Mouse (Mus musculus) lung, embryonic 14.5 days (tissue): Measurements from ENCODE around the gene Fam50b. TPM values are rescaled to one million over a fixed set of nuclear protein-coding genes. Genes with fewer than 3 reads are reported as not detected.

Source experiments
- ATAC-seq: fragments of 200-750 bp; cut with Nextera tagmentation; 2 replicates; pipeline ENCODE4 v1.8.0; 2017; ENCODE audit warnings: mild to moderate bottlenecking, moderate TSS enrichment, moderate library complexity; ENCODE audit not compliant: insufficient read depth
- DNase-seq: peaks from one replicate; pipeline ENCODE4 v3.0.0-alpha.2; 2015
- H3K27ac ChIP-seq: fragments of 300-500 bp; sonication (generic); 2 replicates; pipeline ENCODE4 v1.5.1; 2014; ENCODE audit warnings: low read depth, mild to moderate bottlenecking, moderate library complexity
- H3K27me3 ChIP-seq: fragments of 300-500 bp; sonication (generic); 2 replicates; pipeline ENCODE4 v1.6.1; 2014; ENCODE audit warnings: low read length, control low read depth; ENCODE audit not compliant: insufficient read depth
- H3K36me3 ChIP-seq: fragments of 300-500 bp; sonication (generic); 2 replicates; pipeline ENCODE4 v1.6.1; 2014; ENCODE audit warnings: control low read depth; ENCODE audit not compliant: insufficient read depth
- H3K4me1 ChIP-seq: fragments of 300-500 bp; sonication (generic); 2 replicates; pipeline ENCODE4 v1.6.1; 2014; ENCODE audit warnings: antibody characterized with exemption, control low read depth; ENCODE audit not compliant: insufficient read depth
- H3K4me2 ChIP-seq: fragments of 300-500 bp; sonication (generic); 2 replicates; pipeline ENCODE4 v1.6.1; 2014; ENCODE audit warnings: mild to moderate bottlenecking
- H3K4me3 ChIP-seq: fragments of 300-500 bp; sonication (generic); 2 replicates; pipeline ENCODE4 v1.5.1; 2014; ENCODE audit warnings: low read depth, low read length
- H3K9ac ChIP-seq: fragments of 300-500 bp; sonication (generic); 2 replicates; pipeline ENCODE4 v1.6.1; 2014
- H3K9me3 ChIP-seq: fragments of 300-500 bp; sonication (generic); 2 replicates; pipeline ENCODE4 v1.6.1; 2016; ENCODE audit warnings: low read depth, low read length, control low read depth
- CTCF ChIP-seq: IDR thresholded peaks from 2 replicates; pipeline ENCODE4 v1.5.1; 2016; ENCODE audit warnings: antibody characterized with exemption, low read depth
- WGBS: fragments of 180-500 bp; shearing (Covaris S2); extraction: QIAGEN DNeasy Blood & Tissue Kit; methylation state at CpG from one replicate; pipeline ENCODE4 v1.1.7; 2014; 5-methylcytosine and 5-hydroxymethylcytosine counted together
- polyA plus RNA-seq: library from polyadenylated mRNA; unstranded; fragments of >200 nt; fragmentation: Nextera tagmentation; extraction: Ambion mirVana; gene quantifications from 2 replicates; pipeline ENCODE4 v1.2.1, GENCODE M21; 2014

Fam50b gene
- polyA plus RNA-seq, 1 experiment from 2014 or later, result not detected

- H3K36me3 ChIP-seq, result no peaks in the 10 kb centered on the region
- H3K27ac ChIP-seq, result no peak overlapping the region
- 30% methylated on average over 3 of the region's 3 CpGs for WGBS
- no peaks in the 10 kb centered on the region for H3K9me3 ChIP-seq
- ATAC-seq, result no peak
- no peaks in the 10 kb centered on the region for H3K27me3 ChIP-seq
- no peak overlapping the region for H3K4me3 ChIP-seq
- peaks cover 10% of the 10 kb centered on the region; the same call in 1 of the 2 replicates for H3K4me1 ChIP-seq
- no peak overlapping the region for H3K4me2 ChIP-seq
- TF ChIP-seq CTCF, result no peak
- no peak overlapping the region for H3K9ac ChIP-seq
- DNase-seq, result peak; percentile 66
These were observed 42.1 kb downstream of the Fam50b start for GRCm38 (mm10) chr13:34776767-34777166.

GRCm38 (mm10) chr13:34780856-34781610, 46.4 kb downstream of the Fam50b start:
- Histone ChIP-seq H3K36me3 (no peaks in the 10 kb centered on the region), H3K27me3 (no peaks in the 10 kb centered on the region), H3K27ac (peak overlapping the region; percentile 4; the same call in 1 of the 2 replicates), H3K9me3 (no peaks in the 10 kb centered on the region), H3K4me1 (peaks cover 10% of the 10 kb centered on the region; the same call in 1 of the 2 replicates), H3K9ac (no peak overlapping the region), H3K4me2 (no peak overlapping the region), H3K4me3 (no peak overlapping the region)
- no peak for TF ChIP-seq CTCF
- DNase-seq (peak; percentile 77), ATAC-seq (0 out of 2 replicates have a peak, but pooled peaks have one; percentile 41)
- WGBS, result 35% methylated on average over 7 of the region's 7 CpGs

- H3K27ac ChIP-seq, result peak overlapping the region; percentile 4; the same call in 1 of the 2 replicates
- H3K9me3 ChIP-seq, result no peaks in the 10 kb centered on the region
- H3K27me3 ChIP-seq, result no peaks in the 10 kb centered on the region
- no peaks in the 10 kb centered on the region for H3K36me3 ChIP-seq
- no peak for TF ChIP-seq CTCF
- no peak overlapping the region for H3K4me3 ChIP-seq
- DNase-seq, result peak; percentile 38
- no peak overlapping the region for H3K9ac ChIP-seq
- 62% methylated on average over 4 of the region's 4 CpGs for WGBS
- H3K4me1 ChIP-seq, result peaks cover 10% of the 10 kb centered on the region; the same call in 1 of the 2 replicates
- ATAC-seq, result no peak
- H3K4me2 ChIP-seq, result no peak overlapping the region
These were observed 47.0 kb downstream of the Fam50b start for GRCm38 (mm10) chr13:34781611-34782009.

GRCm38 (mm10) chr13:34784818-34785217, 50.2 kb downstream of the Fam50b start:
- TF ChIP-seq CTCF, result no peak
- Histone ChIP-seq H3K4me1 (peaks cover 18% of the 10 kb centered on the region), H3K36me3 (no peaks in the 10 kb centered on the region), H3K9ac (no peak overlapping the region), H3K27ac (no peak overlapping the region), H3K4me3 (no peak overlapping the region), H3K4me2 (no peak overlapping the region), H3K9me3 (no peaks in the 10 kb centered on the region), H3K27me3 (no peaks in the 10 kb centered on the region)
- 72% methylated on average over 8 of the region's 8 CpGs for WGBS
- ATAC-seq (no peak), DNase-seq (no peak)

GRCm38 (mm10) chr13:34786634-34787033, 52.0 kb downstream of the Fam50b start:
- H3K4me1 ChIP-seq, result peaks cover 8% of the 10 kb centered on the region; the same call in 1 of the 2 replicates
- H3K36me3 ChIP-seq, result no peaks in the 10 kb centered on the region
- no peak for ATAC-seq
- H3K27ac ChIP-seq, result no peak overlapping the region
- WGBS, result 72% methylated on average over 5 of the region's 5 CpGs
- H3K9me3 ChIP-seq, result no peaks in the 10 kb centered on the region
- no peak overlapping the region for H3K4me3 ChIP-seq
- no peak for DNase-seq
- no peak overlapping the region for H3K9ac ChIP-seq
- no peak for TF ChIP-seq CTCF
- no peaks in the 10 kb centered on the region for H3K27me3 ChIP-seq
- H3K4me2 ChIP-seq, result no peak overlapping the region

GRCm38 (mm10) chr13:34787546-34787945, 52.9 kb downstream of the Fam50b start:
- no peak overlapping the region for H3K4me3 ChIP-seq
- H3K4me2 ChIP-seq, result no peak overlapping the region
- no peak overlapping the region for H3K9ac ChIP-seq
- no peak for DNase-seq
- peaks cover 8% of the 10 kb centered on the region; the same call in 1 of the 2 replicates for H3K4me1 ChIP-seq
- no peaks in the 10 kb centered on the region for H3K36me3 ChIP-seq
- no peaks in the 10 kb centered on the region for H3K27me3 ChIP-seq
- no peak for ATAC-seq
- H3K27ac ChIP-seq, result no peak overlapping the region
- TF ChIP-seq CTCF, result no peak
- no peaks in the 10 kb centered on the region for H3K9me3 ChIP-seq
- WGBS, result 59% methylated on average over 5 of the region's 5 CpGs

GRCm38 (mm10) chr13:34789176-34789818, 54.6 kb downstream of the Fam50b start:
- Histone ChIP-seq H3K9ac (no peak overlapping the region), H3K27me3 (no peaks in the 10 kb centered on the region), H3K9me3 (no peaks in the 10 kb centered on the region), H3K4me3 (no peak overlapping the region), H3K4me1 (peaks cover 8% of the 10 kb centered on the region; the same call in 1 of the 2 replicates), H3K36me3 (no peaks in the 10 kb centered on the region), H3K4me2 (no peak overlapping the region), H3K27ac (peak overlapping the region; percentile 47; the same call in 1 of the 2 replicates)
- 51% methylated on average over 3 of the region's 3 CpGs for WGBS
- TF ChIP-seq CTCF, result no peak
- DNase-seq (peak; percentile 95), ATAC-seq (peak; percentile 91)
